Mouse (Mus musculus) CH12.LX (cell line): ENCODE results near the gene Mrpl36. TPM values are rescaled to one million over a fixed set of nuclear protein-coding genes. Genes with fewer than 3 reads are reported as not detected.

Experiments used
- DNase-seq: peaks from one replicate; pipeline ENCODE4 v3.0.0-alpha.2; 2013; ENCODE audit errors: extremely low read depth
- H3K27ac ChIP-seq: 2 replicates; pipeline ENCODE4 v1.5.1; 2012; ENCODE audit warnings: low read depth, mild to moderate bottlenecking, control low read depth, moderate library complexity; ENCODE audit not compliant: insufficient read depth
- H3K27me3 ChIP-seq: replicated peaks from 2 replicates; pipeline ENCODE3; 2012; ENCODE audit warnings: inconsistent platforms
- H3K36me3 ChIP-seq, 2 experiments: replicated peaks in 1 of 2; 2 replicates each; pipeline versions ENCODE3 to v1.6.1; 2012; ENCODE audit warnings: inconsistent platforms in 1 of 2, low read length in 1 of 2, mild to moderate bottlenecking in 1 of 2, mixed read lengths in 1 of 2, moderate library complexity in 1 of 2; ENCODE audit not compliant: control insufficient read depth in 1 of 2, insufficient read depth in 1 of 2
- H3K4me1 ChIP-seq, 2 experiments: 2 replicates each; pipeline ENCODE4 v1.6.1; 2012; ENCODE audit warnings: inconsistent platforms in 1 of 2, moderate library complexity in 1 of 2; ENCODE audit not compliant: insufficient read depth in 2 of 2, control insufficient read depth in 1 of 2
- H3K4me2 ChIP-seq: 2 replicates; pipeline ENCODE4 v1.6.1; 2012; ENCODE audit warnings: low read depth, mild to moderate bottlenecking, control low read depth; ENCODE audit not compliant: poor library complexity, insufficient read depth, severe bottlenecking
- H3K4me3 ChIP-seq, 3 experiments: fragments of 150-350 bp in 1 of 3; sonication (generic) in 1 of 3; replicated peaks in 1 of 3; 2 replicates each; pipeline versions ENCODE3 to v1.5.1; 2011 to 2012; ENCODE audit warnings: low read depth in 2 of 3, low read length in 2 of 3, mild to moderate bottlenecking in 2 of 3, moderate library complexity in 2 of 3, control low read depth in 1 of 3, improper control_type of control experiment in 1 of 3, inconsistent platforms in 1 of 3, mixed read lengths in 1 of 3; ENCODE audit not compliant: poor library complexity in 1 of 3
- H3K79me2 ChIP-seq: replicated peaks from 2 replicates; pipeline ENCODE4 v1.6.1; 2012; ENCODE audit warnings: mild to moderate bottlenecking, moderate library complexity; ENCODE audit not compliant: control insufficient read depth, poor library complexity, insufficient read depth, severe bottlenecking; ENCODE audit errors: extremely low read depth
- H3K9ac ChIP-seq: 2 replicates; pipeline ENCODE4 v1.6.1; 2012; ENCODE audit warnings: low read depth, mild to moderate bottlenecking, control low read depth, moderate library complexity; ENCODE audit not compliant: insufficient read depth
- H3K9me3 ChIP-seq: replicated peaks from 2 replicates; pipeline ENCODE3; 2012; ENCODE audit warnings: low read length, inconsistent platforms, mixed read lengths
- BHLHE40 ChIP-seq: IDR thresholded peaks from 2 replicates; pipeline ENCODE4 v1.6.1; 2011; ENCODE audit warnings: mild to moderate bottlenecking, low read depth, low read length, improper control_type of control experiment
- CHD1 ChIP-seq: IDR thresholded peaks from 2 replicates; pipeline ENCODE4 v1.6.1; 2012; ENCODE audit warnings: low read depth, low read length, improper control_type of control experiment, inconsistent platforms
- CTCF ChIP-seq, 2 experiments: IDR thresholded peaks in 1 of 2; conservative IDR thresholded peaks in 1 of 2; 2 replicates each; pipeline ENCODE4 v1.5.1; 2011 to 2012; ENCODE audit warnings: low read depth in 2 of 2, low read length in 2 of 2, improper control_type of control experiment in 1 of 2, inconsistent platforms in 1 of 2, mild to moderate bottlenecking in 1 of 2, moderate library complexity in 1 of 2
- E2F4 ChIP-seq: IDR thresholded peaks from 2 replicates; pipeline ENCODE4 v1.6.1; 2011; ENCODE audit warnings: low read depth, low read length, improper control_type of control experiment; ENCODE audit not compliant: insufficient replicate concordance
- EP300 ChIP-seq: IDR thresholded peaks from 2 replicates; pipeline ENCODE4 v1.6.1; 2011; ENCODE audit warnings: low read length, improper control_type of control experiment
- ETS1 ChIP-seq: conservative IDR thresholded peaks from 2 replicates; pipeline ENCODE4 v1.6.1; 2012; ENCODE audit warnings: low read depth, mild to moderate bottlenecking, inconsistent platforms, low read length, improper control_type of control experiment, moderate library complexity
- GABPA ChIP-seq: IDR thresholded peaks from 2 replicates; pipeline ENCODE4 v1.6.1; 2012; ENCODE audit warnings: low read depth, low read length, improper control_type of control experiment, inconsistent platforms; ENCODE audit not compliant: insufficient replicate concordance
- MAX ChIP-seq: IDR thresholded peaks from 2 replicates; pipeline ENCODE4 v1.6.1; 2011; ENCODE audit warnings: low read length, improper control_type of control experiment
- MEF2A ChIP-seq: IDR thresholded peaks from 2 replicates; pipeline ENCODE4 v1.6.1; 2014; ENCODE audit warnings: low read depth, mild to moderate bottlenecking, inconsistent platforms, low read length, improper control_type of control experiment, borderline replicate concordance
- MXI1 ChIP-seq: IDR thresholded peaks from 2 replicates; pipeline ENCODE4 v1.6.1; 2011; ENCODE audit warnings: mild to moderate bottlenecking, low read depth, low read length, improper control_type of control experiment
- MYC ChIP-seq: IDR thresholded peaks from 2 replicates; pipeline ENCODE4 v1.6.1; 2011; ENCODE audit warnings: low read depth, mild to moderate bottlenecking, improper control_type of control experiment, low read length
- NRF1 ChIP-seq: IDR thresholded peaks from 2 replicates; pipeline ENCODE4 v1.6.1; 2014; ENCODE audit warnings: low read depth, mild to moderate bottlenecking, inconsistent platforms, low read length, improper control_type of control experiment, moderate library complexity
- PAX5 ChIP-seq: IDR thresholded peaks from 2 replicates; pipeline ENCODE4 v1.6.1; 2012; ENCODE audit warnings: low read length, inconsistent platforms, mixed read lengths
- POLR2A ChIP-seq: IDR thresholded peaks from 2 replicates; pipeline ENCODE4 v1.6.1; 2011; ENCODE audit warnings: low read depth, mild to moderate bottlenecking, improper control_type of control experiment, low read length
- RAD21 ChIP-seq: IDR thresholded peaks from 2 replicates; pipeline ENCODE4 v1.6.1; 2011; ENCODE audit warnings: low read depth, mild to moderate bottlenecking, low read length, improper control_type of control experiment, moderate library complexity
- SIN3A ChIP-seq: IDR thresholded peaks from 2 replicates; pipeline ENCODE4 v1.6.1; 2012; ENCODE audit warnings: low read length, improper control_type of control experiment, inconsistent platforms
- SMC3 ChIP-seq: IDR thresholded peaks from 2 replicates; pipeline ENCODE4 v1.6.1; 2011; ENCODE audit warnings: low read depth, low read length, improper control_type of control experiment
- TCF12 ChIP-seq: IDR thresholded peaks from 2 replicates; pipeline ENCODE4 v1.6.1; 2014; ENCODE audit warnings: low read depth, mild to moderate bottlenecking, inconsistent platforms, low read length, improper control_type of control experiment
- UBTF ChIP-seq: IDR thresholded peaks from 2 replicates; pipeline ENCODE4 v1.6.1; 2012; ENCODE audit warnings: low read depth, mild to moderate bottlenecking, inconsistent platforms, low read length, improper control_type of control experiment, moderate library complexity
- USF1 ChIP-seq: IDR thresholded peaks from 2 replicates; pipeline ENCODE4 v1.6.1; 2014; ENCODE audit warnings: low read depth, mild to moderate bottlenecking, inconsistent platforms, low read length, improper control_type of control experiment
- USF2 ChIP-seq: conservative IDR thresholded peaks from 2 replicates; pipeline ENCODE4 v1.6.1; 2011; ENCODE audit warnings: low read depth, low read length, improper control_type of control experiment
- ZC3H11A ChIP-seq: IDR thresholded peaks from 2 replicates; pipeline ENCODE4 v1.6.1; 2012; ENCODE audit warnings: low read depth, mild to moderate bottlenecking, inconsistent platforms, low read length, improper control_type of control experiment
- ZMIZ1 ChIP-seq: IDR thresholded peaks from 2 replicates; pipeline ENCODE4 v1.6.1; 2012; ENCODE audit warnings: low read depth, mild to moderate bottlenecking, inconsistent platforms, low read length, improper control_type of control experiment
- dilution Hi-C: fragments of 300-500 bp; cut with MboI; formaldehyde crosslinking; loops from 2 replicates; pipeline ENCODE4 v1.14.3; 2020; ENCODE audit warnings: low sequenced_read_pairs; ENCODE audit not compliant: extremely low pct_unique_long_range_greater_than_20kb, extremely low pct_ligation_motif_present
- in situ Hi-C: fragments of 300-500 bp; cut with MboI; formaldehyde crosslinking; loops from 3 replicates; pipeline ENCODE4 v1.14.3; 2019; ENCODE audit warnings: low sequenced_read_pairs, low pct_ligation_motif_present, low pct_unique_long_range_greater_than_20kb, mixed read lengths
- polyA plus RNA-seq: library from polyadenylated mRNA; unstranded; fragments of >175 nt; gene quantifications from 2 replicates; pipeline ENCODE4 v1.2.1, GENCODE M21; 2012; ENCODE audit warnings: low read depth; ENCODE audit not compliant: insufficient read length
- total RNA-seq, 2 experiments: library from RNA; depleted of rRNA; stranded (reverse); fragments of 300-350 nt in 1 of 2; fragments of >200 nt in 1 of 2; gene quantifications; 2 replicates each; pipeline ENCODE4 v1.2.3; 2012 to 2014

Mrpl36 gene
- total and polyA plus RNA-seq, 3 experiments = 102 to 220 (median 133) TPM

GRCm38 (mm10) chr13:73290206-73290605, 38.1 kb upstream of the Mrpl36 start:
- in situ Hi-C loops = no loop called here
- dilution Hi-C loops = no loop called here

DNA sequence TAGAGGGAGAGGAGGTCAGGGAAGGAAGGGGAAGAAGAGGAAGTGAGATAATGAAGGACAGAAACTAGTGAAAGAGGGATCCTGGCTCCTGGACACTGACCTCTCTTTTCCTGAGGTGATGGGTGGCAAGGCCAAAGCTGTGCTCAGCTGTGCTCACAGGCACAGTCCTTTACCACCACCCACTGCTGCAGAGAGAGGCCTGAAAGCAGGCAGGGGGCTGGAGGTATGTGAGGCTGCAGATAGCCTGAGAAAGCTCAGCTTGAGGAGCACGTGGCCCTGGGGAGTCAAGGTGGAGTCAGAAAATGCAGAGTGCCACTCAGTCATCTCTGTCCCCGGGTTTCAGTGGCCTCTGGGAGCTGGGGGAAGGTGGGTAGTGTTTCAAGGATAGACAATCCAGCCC, 37.2 kb upstream of the Mrpl36 start:
- no peaks in the 10 kb centered on the region for H3K9me3 ChIP-seq
- H3K4me1 ChIP-seq = no peaks in the 10 kb centered on the region
- no peaks in the 10 kb centered on the region for H3K79me2 ChIP-seq
- H3K27ac ChIP-seq = no peak overlapping the region
- TF ChIP-seq RAD21 = no peak
- TF ChIP-seq USF2 = no peak
- TF ChIP-seq PAX5 = no peak
- no peak for TF ChIP-seq POLR2A
- TF ChIP-seq USF1 = no peak
- no peak for TF ChIP-seq CHD1
- no peak for TF ChIP-seq ZC3H11A
- no peak for TF ChIP-seq CTCF (conservative IDR thresholded peaks at IDR 0.05 in 1 of 2, IDR thresholded peaks at IDR 0.05 in 1 of 2; ENCODE audit: low read depth in 2 of 2, low read length in 2 of 2)
- TF ChIP-seq UBTF = no peak
- TF ChIP-seq ETS1 = no peak
- TF ChIP-seq GABPA = no peak
- TF ChIP-seq MEF2A = no peak
- no peak for TF ChIP-seq TCF12
- dilution Hi-C loops (no loop called here), in situ Hi-C loops (no loop called here)
- DNase-seq = no peak
- no peak overlapping the region for H3K9ac ChIP-seq
- no peaks in the 10 kb centered on the region for H3K27me3 ChIP-seq
- H3K36me3 ChIP-seq = no peaks in the 10 kb centered on the region
- no peak overlapping the region for H3K4me3 ChIP-seq
- no peak overlapping the region for H3K4me2 ChIP-seq

More at GRCm38 (mm10) chr13:73290206-73290605, 38.1 kb upstream of the Mrpl36 start:
- DNase-seq = no peak
- H3K4me2 ChIP-seq = no peak overlapping the region
- no peak overlapping the region for H3K9ac ChIP-seq
- TF ChIP-seq MYC (no peak), TCF12 (no peak), POLR2A (no peak), PAX5 (no peak), BHLHE40 (no peak), CTCF (conservative IDR thresholded peaks at IDR 0.05 in 1 of 2, IDR thresholded peaks at IDR 0.05 in 1 of 2; ENCODE audit: low read depth in 2 of 2, low read length in 2 of 2) (no peak), E2F4 (no peak), RAD21 (no peak), MAX (no peak), SIN3A (no peak), MXI1 (no peak), SMC3 (no peak), EP300 (no peak), ZMIZ1 (no peak), NRF1 (no peak), ETS1 (no peak)
- TF ChIP-seq, all 38 proteins: peak for 0
- Histone ChIP-seq H3K79me2 (no peaks in the 10 kb centered on the region), H3K4me3 (no peak overlapping the region), H3K27ac (no peak overlapping the region), H3K27me3 (no peaks in the 10 kb centered on the region), H3K36me3 (no peaks in the 10 kb centered on the region), H3K9me3 (no peaks in the 10 kb centered on the region), H3K4me1 (no peaks in the 10 kb centered on the region)
